ENCODE assay signal across 8 mouse cellular contexts in genomic region chr5:125273666-125274109, GRCm38 (mm10).
DNase-seq lines count a peak whose midpoint lies in the region; ATAC-seq and TF ChIP-seq lines count a peak whose summit lies in the region.

No protein-coding gene starts in this region.

- no peak overlapping the region for H3K27ac ChIP-seq in ES-Bruce4 (ENCODE audit: insufficient read depth, low read length)
- H3K27ac ChIP-seq in embryonic facial prominence, embryonic 12.5 days, result peak overlapping the region; percentile 41; the same call in 1 of the 2 replicates
- 0 out of 2 replicates have a peak overlapping the region, but pooled peaks have one; percentile 50 for H3K27ac ChIP-seq in liver, embryonic 13.5 days
- H3K27ac ChIP-seq in olfactory bulb, adult 2 months (ENCODE audit: insufficient read depth, low read depth, low read length), result no peak overlapping the region

- H3K36me3 ChIP-seq in ES-Bruce4 (ENCODE audit: control insufficient read depth, insufficient read depth, low read length, poor library complexity, severe bottlenecking), result no peaks in the 10 kb centered on the region
- 0 out of 2 replicates have a peak, but pooled peaks cover 6% of the 10 kb centered on the region for H3K36me3 ChIP-seq in embryonic facial prominence, embryonic 12.5 days
- peaks cover 15% of the 10 kb centered on the region for H3K36me3 ChIP-seq in liver, embryonic 13.5 days

- DNase-seq in adrenal gland, adult 2 months, result peak; percentile 91
- DNase-seq in heart, adult 8-10 months (ENCODE audit: low spot score), result peak; percentile 84
- DNase-seq in kidney, postnatal 14 days, result peak; percentile 54
- peak; percentile 40 for DNase-seq in liver, embryonic 13.5 days
- DNase-seq in urinary bladder, postnatal 36 days (ENCODE audit: low spot score in 2 of 2), result peak; percentile 41 to 84

- ATAC-seq in embryonic facial prominence, embryonic 12.5 days (ENCODE audit: insufficient number of reproducible peaks, insufficient read depth, low FRiP score, low TSS enrichment), result 0 out of 2 replicates have a peak, but pooled peaks have one; percentile 38
- peak; percentile 64 for ATAC-seq in liver, embryonic 13.5 days (ENCODE audit: low read depth)

- no peaks in the 10 kb centered on the region for H3K27me3 ChIP-seq in ES-Bruce4 (ENCODE audit: control insufficient read depth, insufficient read depth, low read length, poor library complexity, severe bottlenecking)
- no peaks in the 10 kb centered on the region for H3K27me3 ChIP-seq in embryonic facial prominence, embryonic 12.5 days
- H3K27me3 ChIP-seq in liver, embryonic 13.5 days, result 0 out of 2 replicates have a peak, but pooled peaks cover 3% of the 10 kb centered on the region

- WGBS in embryonic facial prominence, embryonic 12.5 days, result 15% methylated on average over 8 of the region's 8 CpGs
- WGBS in liver, embryonic 13.5 days (ENCODE audit: insufficient replicate concordance), result 5% methylated on average over 8 of the region's 8 CpGs
- 11% methylated on average over 8 of the region's 8 CpGs for WGBS in olfactory bulb, adult 2 months

- TF ChIP-seq POLR2A in ES-Bruce4 (IDR thresholded peaks at IDR 0.05; ENCODE audit: insufficient read depth, low read length), result no peak
- TF ChIP-seq POLR2A in olfactory bulb, adult 2 months (IDR thresholded peaks at IDR 0.05; ENCODE audit: insufficient read depth, low read depth, low read length), result no peak

- no peak overlapping the region for H3K4me3 ChIP-seq in ES-Bruce4 (ENCODE audit: low read depth, low read length)
- H3K4me3 ChIP-seq in embryonic facial prominence, embryonic 12.5 days, result no peak overlapping the region
- H3K4me3 ChIP-seq in liver, embryonic 13.5 days (replicated peaks), result no peak overlapping the region
- no peak overlapping the region for H3K4me3 ChIP-seq in olfactory bulb, adult 2 months (ENCODE audit: insufficient read depth, low read depth, low read length)

- no peak overlapping the region for H3K9ac ChIP-seq in ES-Bruce4 (ENCODE audit: low read depth, poor library complexity, severe bottlenecking)
- no peak overlapping the region for H3K9ac ChIP-seq in embryonic facial prominence, embryonic 12.5 days
- H3K9ac ChIP-seq in liver, embryonic 13.5 days, result 0 out of 2 replicates have a peak overlapping the region, but pooled peaks have one; percentile 11

- H3K4me1 ChIP-seq in ES-Bruce4 (ENCODE audit: control insufficient read depth, insufficient read depth, low read length), result no peaks in the 10 kb centered on the region
- peaks cover 2% of the 10 kb centered on the region for H3K4me1 ChIP-seq in embryonic facial prominence, embryonic 12.5 days
- H3K4me1 ChIP-seq in liver, embryonic 13.5 days (replicated peaks), result peaks cover 37% of the 10 kb centered on the region
- peaks cover 20% of the 10 kb centered on the region for H3K4me1 ChIP-seq in olfactory bulb, adult 2 months (ENCODE audit: control insufficient read depth, insufficient read depth, low read length)

- TF ChIP-seq CTCF in ES-Bruce4 (IDR thresholded peaks at IDR 0.05; ENCODE audit: low read depth, low read length), result peak; percentile 71
- TF ChIP-seq CTCF in olfactory bulb, adult 2 months (IDR thresholded peaks at IDR 0.05; ENCODE audit: insufficient read depth, low read depth, low read length), result peak; percentile 54; the same call in 1 of the 2 replicates

- H3K9me3 ChIP-seq in ES-Bruce4 (replicated peaks; ENCODE audit: control insufficient read depth, insufficient read depth, low read length, poor library complexity, severe bottlenecking), result no peaks in the 10 kb centered on the region
- no peaks in the 10 kb centered on the region for H3K9me3 ChIP-seq in embryonic facial prominence, embryonic 12.5 days
- no peaks in the 10 kb centered on the region for H3K9me3 ChIP-seq in liver, embryonic 13.5 days (replicated peaks)

- no peak for TF ChIP-seq EP300 in ES-Bruce4 (IDR thresholded peaks at IDR 0.05; ENCODE audit: insufficient read depth, low read depth, low read length)

- H3K4me2 ChIP-seq in embryonic facial prominence, embryonic 12.5 days (replicated peaks), result peak overlapping the region; percentile 19; the same call in 1 of the 2 replicates
- H3K4me2 ChIP-seq in liver, embryonic 13.5 days, result peak overlapping the region; percentile 37

Comparison
In these comparisons a context has a peak if more than half of its experiments do, and no peak if none do; other contexts are left out.
1. H3K27ac ChIP-seq: peak in embryonic facial prominence, embryonic 12.5 days (single experiment) and liver, embryonic 13.5 days (single experiment); none in ES-Bruce4 (single experiment) and olfactory bulb, adult 2 months (single experiment).
2. DNase-seq: peak in every context shown above with its lines; median percentile 91 in adrenal gland, adult 2 months; 84 in heart, adult 8-10 months; 62 in urinary bladder, postnatal 36 days; 54 in kidney, postnatal 14 days; 40 in liver, embryonic 13.5 days.